Mouse (Mus musculus) midbrain, embryonic 11.5 days (tissue): Measurements from ENCODE around the gene Acvr2a. TPM values are rescaled to one million over a fixed set of nuclear protein-coding genes. Genes with fewer than 3 reads are reported as not detected.
A peak's percentile ranks its signal among the peaks of the same experiment; 100 is the strongest.

Source experiments
- ATAC-seq: fragments of 200-750 bp; cut with Nextera tagmentation; 2 replicates; pipeline ENCODE4 v1.8.0; 2017; ENCODE audit warnings: moderate TSS enrichment, moderate library complexity; ENCODE audit not compliant: low FRiP score
- DNase-seq: peaks from one replicate; pipeline ENCODE4 v3.0.0; 2015; ENCODE audit warnings: low spot score; ENCODE audit errors: missing footprints
- H3K27ac ChIP-seq: fragments of 300-500 bp; sonication (generic); 2 replicates; pipeline ENCODE4 v1.5.1; 2014; ENCODE audit warnings: low read depth, low read length
- H3K27me3 ChIP-seq: fragments of 300-500 bp; sonication (generic); 2 replicates; pipeline ENCODE4 v1.6.1; 2014; ENCODE audit warnings: mild to moderate bottlenecking, low read length, moderate library complexity, mixed read lengths; ENCODE audit not compliant: control insufficient read depth, insufficient read depth
- H3K36me3 ChIP-seq: fragments of 300-500 bp; sonication (generic); 2 replicates; pipeline ENCODE4 v1.6.1; 2014; ENCODE audit warnings: mild to moderate bottlenecking, low read length, moderate library complexity, mixed read lengths; ENCODE audit not compliant: control insufficient read depth, insufficient read depth
- H3K4me1 ChIP-seq: fragments of 300-500 bp; sonication (generic); 2 replicates; pipeline ENCODE4 v1.6.1; 2014; ENCODE audit warnings: low read length; ENCODE audit not compliant: control insufficient read depth, insufficient read depth
- H3K4me2 ChIP-seq: fragments of 300-500 bp; sonication (generic); 2 replicates; pipeline ENCODE4 v1.6.1; 2014; ENCODE audit warnings: mild to moderate bottlenecking, moderate library complexity
- H3K4me3 ChIP-seq: fragments of 300-500 bp; sonication (generic); 2 replicates; pipeline ENCODE4 v1.5.1; 2014; ENCODE audit warnings: low read depth, low read length
- H3K9ac ChIP-seq: fragments of 300-500 bp; sonication (generic); 2 replicates; pipeline ENCODE4 v1.6.1; 2014; ENCODE audit warnings: low read length
- H3K9me3 ChIP-seq: fragments of 300-500 bp; sonication (generic); 2 replicates; pipeline ENCODE4 v1.6.1; 2016; ENCODE audit warnings: low read length; ENCODE audit not compliant: control insufficient read depth
- WGBS: fragments of 180-500 bp; shearing (Covaris S2); extraction: QIAGEN DNeasy Blood & Tissue Kit; methylation state at CpG from one replicate; pipeline ENCODE4 v1.1.7; 2014; 5-methylcytosine and 5-hydroxymethylcytosine counted together
- polyA plus RNA-seq: library from polyadenylated mRNA; unstranded; fragments of >200 nt; fragmentation: Nextera tagmentation; extraction: Ambion mirVana; gene quantifications from 2 replicates; pipeline ENCODE4 v1.2.1, GENCODE M21; 2014

The Acvr2a gene
- polyA plus RNA-seq, 1 experiment from 2014 or later, result 39.0 TPM

GRCm38 (mm10) chr2:48815039-48815590 is 1.2 kb downstream of the Acvr2a start:
- H3K27ac ChIP-seq, result peak overlapping the region; percentile 94; the same call in 1 of the 2 replicates
- 4% methylated on average over 15 of the region's 15 CpGs for WGBS
- peak overlapping the region; percentile 85 for H3K4me3 ChIP-seq
- H3K4me1 ChIP-seq, result peaks cover 10% of the 10 kb centered on the region; the same call in 1 of the 2 replicates
- peak overlapping the region; percentile 86 for H3K9ac ChIP-seq
- DNase-seq (peak; percentile 87), ATAC-seq (no peak)
- H3K27me3 ChIP-seq, result no peaks in the 10 kb centered on the region
- H3K36me3 ChIP-seq, result no peaks in the 10 kb centered on the region
- peak overlapping the region; percentile 78 for H3K4me2 ChIP-seq
- H3K9me3 ChIP-seq, result no peaks in the 10 kb centered on the region

DNA sequence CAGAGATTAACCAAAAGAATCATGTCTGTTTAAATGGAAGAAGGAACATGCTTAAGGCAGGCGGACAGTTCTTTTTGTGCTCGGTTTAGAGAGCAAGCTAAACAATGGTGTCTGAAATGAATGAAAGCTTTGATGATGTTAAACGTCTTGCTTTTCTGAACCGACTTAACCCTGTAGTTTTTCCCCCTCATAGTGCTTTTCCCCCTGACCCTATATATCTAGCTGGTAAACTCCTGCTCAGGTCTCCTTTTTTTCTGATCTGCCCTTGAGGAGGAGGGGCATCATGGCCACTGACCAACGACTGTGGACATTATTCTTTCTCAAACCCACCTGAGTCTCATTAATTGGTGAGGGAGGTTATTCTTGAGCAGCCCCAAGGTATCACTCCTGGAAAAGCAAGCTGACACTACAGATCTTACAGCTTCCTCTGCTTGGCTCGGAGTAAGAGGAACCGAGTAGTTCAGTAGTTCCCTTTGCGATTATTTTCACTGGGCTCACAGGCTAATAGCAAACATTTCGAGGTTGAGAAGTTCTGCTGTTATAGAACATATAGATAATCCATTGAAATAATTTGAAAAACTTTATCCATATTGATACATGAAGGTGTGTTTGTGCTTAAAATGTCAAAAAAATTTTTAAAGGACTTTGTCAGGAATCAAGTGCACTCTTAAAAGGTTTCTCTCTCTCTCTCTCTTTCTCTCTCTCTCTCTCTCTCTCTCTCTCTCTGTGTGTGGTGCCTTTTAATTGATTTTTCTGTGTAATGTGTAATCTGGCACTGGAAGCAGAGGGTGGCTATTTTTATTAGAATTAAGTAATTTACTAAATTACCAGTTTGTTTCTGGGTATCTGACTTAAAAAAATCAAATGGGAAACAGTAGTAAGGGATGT is 2.5 kb downstream of the Acvr2a start:
- ATAC-seq (no peak), DNase-seq (peak; percentile 91)
- Histone ChIP-seq H3K4me1 (peaks cover 10% of the 10 kb centered on the region; the same call in 1 of the 2 replicates), H3K36me3 (no peaks in the 10 kb centered on the region), H3K27me3 (no peaks in the 10 kb centered on the region), H3K9me3 (no peaks in the 10 kb centered on the region), H3K9ac (peak overlapping the region; percentile 86), H3K27ac (no peak overlapping the region), H3K4me2 (peak overlapping the region; percentile 78), H3K4me3 (peak overlapping the region; percentile 85)
- WGBS, result 24% methylated on average over 9 of the region's 9 CpGs

DNA sequence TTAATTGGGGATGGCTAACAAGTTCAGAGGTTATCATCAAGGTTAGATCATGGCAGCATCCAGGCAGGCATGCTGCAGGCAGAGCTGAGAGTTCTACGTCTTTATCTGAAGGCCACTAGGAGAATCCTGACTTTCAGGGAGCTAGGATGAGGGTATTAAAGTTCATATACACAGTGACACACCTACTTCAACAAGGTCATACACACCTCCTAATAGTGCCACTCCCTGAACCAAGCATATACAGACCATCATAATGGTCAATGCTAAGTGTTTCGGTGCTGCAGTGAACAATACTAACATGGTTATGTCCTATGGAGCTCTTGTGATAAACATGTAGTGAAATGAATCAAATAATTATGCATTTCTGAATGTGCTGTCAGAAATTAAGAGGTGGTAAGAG is 12.0 kb downstream of the Acvr2a start:
- DNase-seq, result no peak
- no peak overlapping the region for H3K27ac ChIP-seq
- no peak overlapping the region for H3K4me2 ChIP-seq
- no peak for ATAC-seq
- no peaks in the 10 kb centered on the region for H3K27me3 ChIP-seq
- no peak overlapping the region for H3K4me3 ChIP-seq
- H3K9me3 ChIP-seq, result no peaks in the 10 kb centered on the region
- no peaks in the 10 kb centered on the region for H3K4me1 ChIP-seq
- H3K36me3 ChIP-seq, result no peaks in the 10 kb centered on the region
- no peak overlapping the region for H3K9ac ChIP-seq
- 96% methylated on average over 2 of the region's 2 CpGs for WGBS

GRCm38 (mm10) chr2:48826380-48826779 is 12.5 kb downstream of the Acvr2a start:
- no peak overlapping the region for H3K4me3 ChIP-seq
- DNase-seq (no peak), ATAC-seq (no peak)
- H3K27me3 ChIP-seq, result no peaks in the 10 kb centered on the region
- no peaks in the 10 kb centered on the region for H3K36me3 ChIP-seq
- H3K9ac ChIP-seq, result no peak overlapping the region
- H3K4me2 ChIP-seq, result no peak overlapping the region
- H3K4me1 ChIP-seq, result no peaks in the 10 kb centered on the region
- no peaks in the 10 kb centered on the region for H3K9me3 ChIP-seq
- no peak overlapping the region for H3K27ac ChIP-seq

DNA sequence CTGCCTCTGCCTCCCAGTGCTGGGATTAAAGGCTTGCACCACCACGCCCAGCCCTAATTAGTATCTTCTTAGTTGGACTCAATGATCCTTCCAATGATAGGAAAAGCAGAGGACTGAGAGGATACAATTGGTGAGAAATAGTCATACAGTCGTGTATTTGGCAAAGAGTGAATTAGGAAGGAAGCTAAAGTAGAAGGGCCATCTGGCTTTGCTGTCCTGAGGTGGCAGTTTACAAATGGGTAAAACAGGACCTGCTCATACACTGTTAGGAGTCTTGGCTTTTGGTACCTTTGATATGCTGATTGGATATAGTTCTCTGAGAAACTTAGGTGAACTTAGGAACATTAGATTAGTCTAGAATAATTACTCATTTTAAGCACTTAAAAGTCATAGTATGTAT is 16.6 kb downstream of the Acvr2a start:
- no peak overlapping the region for H3K4me3 ChIP-seq
- no peak for DNase-seq
- no peaks in the 10 kb centered on the region for H3K4me1 ChIP-seq
- H3K27me3 ChIP-seq, result no peaks in the 10 kb centered on the region
- H3K9ac ChIP-seq, result no peak overlapping the region
- 95% methylated on average over 2 of the region's 2 CpGs for WGBS
- no peak overlapping the region for H3K27ac ChIP-seq
- no peak for ATAC-seq
- no peaks in the 10 kb centered on the region for H3K9me3 ChIP-seq
- H3K36me3 ChIP-seq, result no peaks in the 10 kb centered on the region
- no peak overlapping the region for H3K4me2 ChIP-seq

GRCm38 (mm10) chr2:48832305-48832704 is 18.4 kb downstream of the Acvr2a start:
- DNase-seq (no peak), ATAC-seq (no peak)
- no peak overlapping the region for H3K9ac ChIP-seq
- H3K4me1 ChIP-seq, result no peaks in the 10 kb centered on the region
- H3K4me3 ChIP-seq, result no peak overlapping the region
- 87% methylated on average over 5 of the region's 5 CpGs for WGBS
- no peaks in the 10 kb centered on the region for H3K27me3 ChIP-seq
- no peaks in the 10 kb centered on the region for H3K9me3 ChIP-seq
- no peak overlapping the region for H3K4me2 ChIP-seq
- no peak overlapping the region for H3K27ac ChIP-seq
- H3K36me3 ChIP-seq, result no peaks in the 10 kb centered on the region

GRCm38 (mm10) chr2:48833884-48834450 is 20.1 kb downstream of the Acvr2a start:
- H3K36me3 ChIP-seq, result no peaks in the 10 kb centered on the region

DNA sequence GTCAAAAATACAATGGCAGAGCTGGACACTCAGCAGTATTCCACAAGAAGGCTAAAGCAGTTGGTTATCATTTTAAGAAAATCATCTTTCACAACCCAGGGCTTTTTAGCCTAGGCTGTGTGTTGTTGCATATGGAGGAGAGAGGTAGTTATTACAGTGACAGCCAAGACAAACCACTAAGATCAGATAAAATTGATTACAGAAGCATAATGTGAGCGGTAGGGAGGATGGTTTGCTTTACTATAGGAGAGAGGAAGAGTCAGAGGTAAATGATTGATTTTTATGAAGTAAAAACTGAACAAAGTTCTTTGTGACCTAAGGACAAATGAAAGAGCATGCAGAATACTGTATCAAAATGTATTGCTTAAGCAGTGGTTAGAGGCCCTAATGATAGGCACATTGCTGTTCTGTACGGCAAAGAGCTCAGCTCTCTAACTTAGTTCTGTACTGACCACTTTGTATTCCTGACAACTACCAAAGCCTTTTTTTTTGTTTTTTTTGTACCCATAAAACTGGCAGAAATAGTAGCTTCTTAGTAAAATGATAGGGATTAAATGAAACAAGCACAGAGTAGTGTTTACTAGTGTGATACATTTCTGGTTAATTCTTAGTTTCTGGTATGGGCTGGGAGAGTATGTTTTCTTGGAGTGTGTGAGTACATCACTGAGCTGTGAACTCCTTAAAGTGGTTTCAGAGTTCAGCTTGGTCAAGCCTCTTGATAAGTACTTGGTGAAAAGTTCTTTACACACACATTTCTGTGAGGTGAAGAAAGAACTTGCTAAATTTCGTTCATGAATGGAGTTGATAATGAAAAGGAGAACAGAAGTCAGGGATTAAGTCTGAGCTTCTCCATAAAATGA is 27.9 kb downstream of the Acvr2a start:
- no peak overlapping the region for H3K9ac ChIP-seq
- ATAC-seq, result no peak
- no peaks in the 10 kb centered on the region for H3K36me3 ChIP-seq
- H3K4me1 ChIP-seq, result no peaks in the 10 kb centered on the region
- H3K27me3 ChIP-seq, result no peaks in the 10 kb centered on the region
- no peaks in the 10 kb centered on the region for H3K9me3 ChIP-seq
- no peak overlapping the region for H3K4me2 ChIP-seq
- WGBS, result 84% methylated on average over 3 of the region's 3 CpGs
- H3K4me3 ChIP-seq, result no peak overlapping the region
- DNase-seq, result no peak
- no peak overlapping the region for H3K27ac ChIP-seq

More at GRCm38 (mm10) chr2:48833884-48834450, 20.1 kb downstream of the Acvr2a start:
- H3K4me1 ChIP-seq, result no peaks in the 10 kb centered on the region
- no peaks in the 10 kb centered on the region for H3K9me3 ChIP-seq
- 77% methylated on average over 3 of the region's 3 CpGs for WGBS
- H3K4me2 ChIP-seq, result no peak overlapping the region
- no peak overlapping the region for H3K9ac ChIP-seq
- no peak overlapping the region for H3K27ac ChIP-seq
- H3K4me3 ChIP-seq, result no peak overlapping the region
- no peaks in the 10 kb centered on the region for H3K27me3 ChIP-seq
- DNase-seq, result no peak
- ATAC-seq, result no peak
